Mouse (Mus musculus) mature B cell (primary cell): Measurements from ENCODE around the gene 5330417C22Rik.

Experiments
- in situ Hi-C: fragments of 300-500 bp; cut with MboI; formaldehyde crosslinking; loops from 2 replicates; pipeline ENCODE4 v1.14.3; 2019

5330417C22Rik gene

GRCm38 (mm10) chr3:108413634-108414360 lies 122.5 kb downstream of the 5330417C22Rik start:
- in situ Hi-C loops, result no loop called here

- in situ Hi-C loops, result no loop called here
Measured at GRCm38 (mm10) chr3:108411754-108412121, 124.6 kb downstream of the 5330417C22Rik start.

- in situ Hi-C loops, result no loop called here
Measured at GRCm38 (mm10) chr3:108411026-108411753, 125.1 kb downstream of the 5330417C22Rik start.

GRCm38 (mm10) chr3:108410359-108410714 lies 126.0 kb downstream of the 5330417C22Rik start:
- in situ Hi-C loops, result no loop called here

DNA sequence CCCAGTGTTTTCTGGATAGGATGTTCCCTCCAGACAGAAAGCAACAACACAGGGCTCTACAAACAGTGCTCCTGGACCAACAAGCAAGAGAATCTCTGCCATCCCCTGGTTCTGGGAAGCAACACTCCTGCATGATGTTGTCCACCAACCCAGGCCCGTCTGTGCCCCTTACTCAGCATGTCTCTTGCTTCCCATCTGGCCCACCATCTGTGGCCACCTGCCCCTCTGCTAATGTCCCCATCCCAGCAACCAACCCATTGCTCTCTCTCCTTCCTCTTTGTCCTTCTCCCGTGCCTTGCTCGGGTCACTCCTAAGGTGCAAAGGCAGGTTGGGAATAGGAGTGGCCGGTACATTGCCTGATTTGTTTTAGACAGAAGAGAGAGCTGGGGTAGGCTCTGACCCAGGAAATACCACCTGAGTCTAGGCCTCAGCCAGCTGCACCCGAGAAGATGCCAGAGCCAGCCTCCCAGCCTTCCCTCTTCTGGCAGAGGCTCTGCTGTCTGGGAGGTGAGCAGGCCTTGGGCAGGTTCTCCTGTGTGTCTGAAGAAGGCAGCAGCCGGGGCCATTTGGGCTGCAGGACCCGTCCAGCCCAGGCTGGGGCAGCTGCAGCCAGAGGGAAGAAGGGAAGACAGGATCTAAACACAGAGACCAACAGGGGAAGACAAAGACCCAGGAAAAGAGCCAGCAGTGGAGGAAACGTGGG lies 126.5 kb downstream of the 5330417C22Rik start:
- in situ Hi-C loops, result no loop called here

- in situ Hi-C loops, result no loop called here
Measured at GRCm38 (mm10) chr3:108408517-108409008, 127.8 kb downstream of the 5330417C22Rik start.

GRCm38 (mm10) chr3:108406306-108406885 lies 129.9 kb downstream of the 5330417C22Rik start:
- in situ Hi-C loops, result no loop called here
